Mouse (Mus musculus) spleen, embryonic (tissue): ENCODE data around the gene Grik5.

ENCODE experiments used
- CTCF ChIA-PET: fragments of 350-600 bp; sonication (Branson Sonifier 250); formaldehyde crosslinking; loops from one replicate; lab custom pipeline; 2022; lab: Charles Lee

Grik5 gene

DNA sequence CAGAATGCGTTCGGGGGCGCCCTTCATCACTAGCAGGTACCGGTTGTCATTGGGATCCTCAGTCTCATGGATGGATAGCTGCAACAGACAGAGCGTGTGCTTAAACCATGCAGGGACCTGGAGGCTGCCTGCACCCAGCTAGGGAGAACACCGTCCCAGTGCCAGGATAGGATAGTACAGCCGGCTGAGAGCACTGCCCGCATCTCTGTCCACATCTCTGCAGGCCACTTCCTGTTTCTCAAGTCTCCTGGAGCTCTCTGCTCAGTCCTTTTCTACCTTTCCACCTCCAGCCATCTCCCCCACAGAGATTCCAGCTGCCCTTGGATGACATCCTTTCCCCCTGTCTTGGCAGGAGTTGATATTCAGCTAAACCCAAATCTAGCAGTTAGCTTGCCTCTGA lies 81.7 kb downstream of the Grik5 start:
- CTCF ChIA-PET: no interaction called here

DNA sequence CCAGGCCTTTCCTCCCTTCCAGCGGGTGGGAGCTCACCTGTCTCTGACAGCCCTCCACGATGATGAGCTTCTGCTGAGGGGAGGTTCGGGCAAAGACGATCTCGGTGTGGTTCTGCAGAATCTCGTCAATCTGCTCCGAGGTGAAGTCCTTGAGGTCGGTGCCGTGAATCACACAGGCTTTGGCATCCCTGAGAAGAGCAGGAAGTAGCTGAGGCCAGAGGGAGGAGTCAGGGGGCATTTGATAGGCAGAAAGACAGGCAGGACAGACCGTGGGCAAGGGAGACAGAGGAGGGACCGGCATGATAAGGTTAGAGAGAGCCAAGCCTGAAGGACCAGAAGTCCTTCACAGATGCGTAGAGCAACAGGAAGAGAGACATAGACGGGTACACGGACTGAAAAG lies 84.2 kb downstream of the Grik5 start:
- CTCF ChIA-PET: no interaction called here

DNA sequence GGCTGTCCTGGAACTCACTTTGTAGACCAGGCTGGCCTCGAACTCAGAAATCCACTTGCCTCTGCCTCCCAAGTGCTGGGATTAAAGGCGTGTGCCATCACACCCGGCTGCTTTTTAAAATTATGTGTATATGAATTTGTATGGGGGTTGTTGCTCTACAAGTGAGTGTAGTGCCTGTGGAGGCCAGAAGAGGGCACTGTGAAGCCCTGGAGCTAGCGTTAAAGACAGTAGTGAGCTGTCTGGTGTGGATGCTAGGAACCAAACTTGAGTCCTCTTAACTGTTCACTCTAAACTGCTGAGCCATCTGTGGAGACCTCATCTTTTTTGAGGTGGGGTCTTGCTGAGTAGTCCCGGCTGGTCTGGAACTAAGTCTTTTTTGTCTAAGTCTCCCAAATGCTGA lies 86.3 kb downstream of the Grik5 start:
- CTCF ChIA-PET: no interaction called here

DNA sequence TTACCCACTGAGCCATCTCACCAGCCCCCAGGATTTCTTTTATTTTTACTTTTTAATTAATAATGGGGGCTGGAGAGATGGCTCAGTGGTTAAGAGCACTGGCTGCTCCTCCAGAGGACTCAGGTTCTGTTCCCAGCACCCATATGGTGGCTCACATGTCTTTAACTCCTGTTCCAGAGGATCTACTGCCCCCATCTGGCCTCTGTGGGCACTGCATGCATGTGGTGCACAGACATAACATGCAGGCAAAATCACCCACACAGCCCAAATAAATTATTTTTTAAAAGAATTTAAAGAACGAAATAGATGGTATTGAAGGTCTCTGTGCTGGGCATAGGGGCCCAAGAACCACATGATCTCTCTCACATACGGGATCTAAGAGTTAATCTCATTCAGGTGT lies 87.8 kb downstream of the Grik5 start:
- CTCF ChIA-PET: interaction anchor here (0.6 kb wide), 1 partner anchor 458 kb away, joined by 3 read pairs; no protein-coding TSS in a partner anchor

DNA sequence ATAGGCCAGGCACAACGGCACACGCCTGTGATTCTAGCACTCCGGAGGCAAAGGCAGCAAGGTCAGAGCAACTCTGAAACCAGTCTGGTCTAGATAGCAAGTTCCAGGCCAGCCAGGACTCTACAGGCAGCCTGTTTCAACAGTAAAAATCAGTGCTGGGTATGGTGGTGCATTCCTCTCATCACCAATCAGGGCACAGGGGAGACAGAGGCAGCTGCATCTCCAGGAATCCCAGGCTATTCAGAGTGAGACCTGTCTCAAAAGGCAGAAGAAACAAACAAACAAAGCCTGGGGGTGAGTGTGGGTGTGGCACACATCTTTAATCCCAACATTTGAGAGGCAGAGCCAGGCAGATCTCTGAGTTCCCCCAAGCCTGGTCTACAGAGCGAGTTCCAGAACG lies 88.8 kb downstream of the Grik5 start:
- CTCF ChIA-PET: no interaction called here

DNA sequence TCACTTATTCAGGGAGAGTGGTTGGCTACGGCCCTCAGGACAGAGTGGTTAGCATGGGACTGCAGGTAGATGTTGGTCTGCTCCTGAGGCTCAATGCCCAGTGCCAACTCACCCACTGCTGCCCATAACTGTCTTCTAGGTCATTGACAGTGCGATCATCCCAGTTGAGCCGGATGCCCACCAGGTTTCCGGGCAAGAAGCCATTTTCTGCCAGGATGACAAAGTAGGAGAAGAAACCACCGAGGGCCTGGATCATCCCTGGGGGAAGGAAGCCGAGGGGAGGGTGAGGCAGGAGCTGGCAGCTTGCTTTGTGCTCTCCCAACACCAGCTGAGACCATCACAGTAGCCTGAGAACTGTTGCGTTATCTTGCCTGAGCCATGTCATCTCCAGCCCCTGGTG lies 91.7 kb downstream of the Grik5 start:
- CTCF ChIA-PET: no interaction called here

DNA sequence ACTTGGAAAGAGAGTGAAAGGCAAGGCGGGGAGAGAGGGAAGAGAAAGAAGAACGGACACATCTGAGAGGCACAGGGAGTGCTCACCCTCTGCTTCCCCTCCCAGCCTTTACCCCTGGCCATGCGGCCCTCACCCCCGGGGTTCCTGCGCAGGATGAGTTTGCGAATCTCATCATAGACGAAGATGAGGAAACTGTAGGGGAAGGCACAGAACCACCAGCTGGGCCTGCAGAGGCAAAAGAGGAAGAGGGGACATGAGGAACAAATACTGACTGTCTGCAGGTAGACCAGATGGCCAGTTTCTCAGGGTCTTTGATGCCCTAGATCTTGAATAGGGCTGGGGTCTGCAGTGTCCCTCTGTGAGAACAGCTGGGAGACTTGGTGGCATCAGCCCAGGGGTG lies 93.4 kb downstream of the Grik5 start:
- CTCF ChIA-PET: interaction anchor here (0.6 kb wide), 2 partner anchors 680 to 837 kb away, joined by 3 read pairs; partner anchors contain the start of genes Bckdha and Exosc5

DNA sequence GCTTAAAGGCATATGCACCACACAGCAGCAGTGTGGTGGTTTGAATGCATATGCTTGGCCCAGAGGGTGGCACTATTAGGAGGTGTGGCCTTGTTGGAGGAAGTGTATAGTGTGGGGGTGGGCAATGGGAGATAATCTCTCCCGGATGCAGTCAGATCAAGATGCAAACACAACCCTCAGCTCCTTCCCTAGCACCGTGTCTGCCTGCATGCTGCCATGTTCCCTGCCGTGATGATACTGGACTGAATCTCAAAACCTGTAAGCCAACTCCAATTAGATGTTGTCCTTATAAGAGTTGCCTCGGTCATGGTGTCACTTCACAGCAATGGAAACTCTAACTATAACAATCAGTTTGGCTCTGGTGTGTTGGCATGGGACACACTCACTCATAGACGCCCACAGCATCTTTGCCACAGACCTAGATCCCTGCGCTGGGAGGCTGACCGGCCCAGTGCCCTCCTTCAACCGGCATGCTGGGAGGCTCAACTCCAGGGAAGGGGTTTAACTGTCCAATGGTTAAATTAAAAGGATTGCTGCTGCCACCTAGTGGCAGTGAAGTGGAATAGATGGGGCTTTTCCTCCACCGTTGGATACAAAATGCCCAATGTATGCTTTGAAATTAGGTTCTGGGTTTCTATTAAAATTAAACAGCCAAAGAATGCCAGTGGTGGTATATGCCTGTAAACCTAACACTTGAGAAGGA lies 97.1 kb downstream of the Grik5 start:
- CTCF ChIA-PET: interaction anchor here (1.1 kb wide), 1 partner anchor 159 kb away, joined by 6 read pairs; no protein-coding TSS in a partner anchor

DNA sequence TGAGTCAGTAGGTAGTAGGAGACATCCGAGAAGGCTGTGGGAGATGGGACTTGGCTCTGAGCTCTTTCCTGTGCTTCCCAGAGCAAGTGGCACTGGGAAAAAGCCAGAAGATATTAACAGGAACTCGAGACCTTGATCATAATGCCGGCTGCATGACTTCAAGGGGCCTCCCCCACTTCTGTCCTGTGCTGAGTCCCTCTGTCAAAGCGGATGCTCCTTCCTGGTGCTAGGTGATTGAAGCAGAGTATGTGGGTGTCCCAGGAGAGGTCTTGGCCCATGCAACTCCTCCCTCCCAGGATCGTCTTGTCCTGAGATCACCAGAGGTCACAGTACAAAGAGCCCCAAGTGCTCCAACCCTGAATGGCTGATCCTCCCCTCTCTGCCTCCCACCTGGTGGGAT lies 98.2 kb downstream of the Grik5 start:
- CTCF ChIA-PET: interaction anchor here (1.0 to 1.4 kb wide), 3 partner anchors 89 to 157 kb away, joined by 4 to 8 read pairs (median 6); partner anchors contain the start of gene Rps19

DNA sequence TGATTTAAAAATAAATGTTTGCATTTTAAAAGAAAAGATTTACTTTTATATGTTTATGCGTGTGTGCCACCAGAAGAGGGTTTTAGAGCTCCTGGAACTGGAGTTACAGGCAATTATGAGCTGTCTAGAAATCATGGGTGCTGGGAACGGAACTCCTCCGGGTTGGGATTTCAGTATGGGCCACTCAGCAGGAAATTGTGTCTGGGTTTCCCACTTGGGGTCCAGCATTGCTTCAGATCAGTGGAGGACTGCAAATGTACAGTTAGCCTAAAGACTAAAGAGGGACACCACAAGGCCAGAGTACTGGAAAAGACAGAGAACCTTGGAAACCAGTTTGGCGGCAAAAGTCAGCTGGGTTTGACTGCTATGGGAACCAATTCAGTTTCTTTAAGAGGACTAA lies 98.9 kb downstream of the Grik5 start:
- CTCF ChIA-PET: interaction anchor here (1.0 to 1.4 kb wide), 2 partner anchors 89 to 155 kb away, joined by 4 to 8 read pairs; partner anchors contain the start of gene Rps19

DNA sequence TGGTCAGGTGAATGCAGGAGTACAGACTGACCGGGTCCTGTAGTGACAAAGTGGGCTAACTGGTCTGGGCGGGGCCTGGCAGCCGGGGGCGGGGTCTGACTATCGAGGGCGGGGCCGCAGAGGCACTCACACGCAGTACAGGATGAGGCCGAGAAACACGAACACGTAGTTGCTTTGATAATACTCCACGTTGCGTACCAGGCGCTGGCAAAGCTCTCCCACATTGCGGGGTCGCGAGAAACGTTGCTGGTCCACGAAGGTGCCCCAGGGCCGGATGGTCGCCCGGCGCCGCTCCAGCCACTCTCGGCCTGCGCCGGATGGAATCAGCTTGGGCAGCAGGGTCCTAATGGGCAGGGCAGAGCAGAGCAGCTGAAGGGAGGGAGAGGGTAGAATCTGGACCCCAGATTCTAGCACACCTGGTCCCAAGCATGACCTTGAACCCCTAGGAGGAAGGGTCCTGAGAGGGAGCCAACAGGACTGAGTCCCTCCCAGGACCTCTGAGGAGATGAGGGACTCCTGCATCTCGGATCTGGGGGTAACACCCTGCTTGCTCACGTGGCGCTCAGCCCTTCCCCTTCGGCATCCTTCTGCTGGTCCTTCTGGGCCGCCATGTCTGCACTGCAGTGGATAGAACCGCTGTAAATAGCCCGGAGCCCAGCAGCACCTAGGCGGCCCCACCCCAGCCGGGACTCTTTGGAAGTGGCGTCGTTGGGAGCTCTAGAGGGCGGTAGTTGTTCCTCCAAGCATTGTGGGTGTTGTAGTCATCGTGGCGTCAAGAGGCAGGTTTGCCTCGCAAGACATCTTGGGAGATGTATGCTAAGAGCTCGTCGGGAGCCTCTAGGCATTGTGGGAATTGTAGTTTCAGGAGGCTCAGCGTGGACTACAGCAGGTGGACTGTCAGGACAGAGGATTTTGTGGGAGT lies 99.9 kb downstream of the Grik5 start, which contains the start of gene Rabac1:
TSS of gene Rabac1 (minus strand) at position 783 of the 922 bp plus-strand sequence.
- CTCF ChIA-PET: interaction anchor here (0.9 to 1.4 kb wide), 2 partner anchors 125 to 154 kb away, joined by 3 to 8 read pairs; no protein-coding TSS in a partner anchor

DNA sequence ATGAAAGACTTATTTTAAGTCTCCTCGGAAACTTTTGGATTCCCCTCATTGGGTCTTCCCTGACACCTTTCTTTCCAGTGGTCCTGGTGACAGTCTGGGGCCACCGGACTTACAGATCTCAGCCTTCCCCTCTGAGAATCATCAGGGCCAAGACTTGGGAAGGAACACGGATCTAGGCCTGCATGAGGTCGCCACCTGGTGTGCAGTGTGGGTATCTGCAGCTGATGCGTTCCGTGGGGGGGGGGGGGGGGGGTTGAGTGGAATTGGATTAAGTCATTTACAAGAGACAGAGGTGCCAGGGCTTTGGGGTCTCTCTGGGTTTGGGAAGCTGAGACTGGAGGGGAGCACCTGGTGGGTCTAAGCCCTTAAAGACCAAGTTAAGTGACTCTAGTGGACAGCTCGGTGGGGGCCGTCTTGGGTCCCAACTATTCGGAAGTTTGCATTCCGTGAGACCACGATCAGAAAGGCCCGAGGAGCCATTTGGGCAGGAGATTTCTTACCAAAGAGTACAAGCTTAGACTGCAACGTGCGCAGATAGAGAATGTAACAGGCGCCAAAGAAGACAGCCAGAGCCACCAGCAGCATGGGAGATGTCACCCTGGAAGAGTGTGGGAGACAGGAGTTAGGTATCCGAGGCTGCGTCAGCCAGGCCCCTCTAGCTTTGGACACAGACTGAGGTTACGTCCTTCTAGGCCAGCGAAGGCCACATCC lies 100.7 kb downstream of the Grik5 start:
- CTCF ChIA-PET: interaction anchor here (0.6 to 0.9 kb wide), 4 partner anchors 14 to 146 kb away, joined by 3 to 6 read pairs (median 4); no protein-coding TSS in a partner anchor

DNA sequence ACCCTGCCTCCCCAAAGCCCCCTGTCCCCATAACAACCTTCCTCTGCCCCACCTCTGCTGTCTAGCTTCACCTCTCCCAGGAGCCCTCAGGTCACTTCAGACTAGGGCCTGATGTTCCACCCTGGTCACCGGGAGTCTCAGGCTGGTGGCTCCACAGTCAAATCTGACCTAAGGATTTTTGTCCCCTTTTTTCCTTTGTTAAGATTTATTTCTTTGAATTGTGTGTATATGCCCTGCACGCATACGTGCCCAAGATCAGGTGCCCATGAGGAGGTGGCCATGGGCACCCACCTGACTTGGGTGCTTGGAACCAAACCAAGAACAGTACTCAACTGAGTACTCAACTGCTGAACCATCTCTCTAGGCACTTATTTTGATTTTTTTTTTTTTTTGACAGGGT lies 101.8 kb downstream of the Grik5 start:
- CTCF ChIA-PET: no interaction called here

DNA sequence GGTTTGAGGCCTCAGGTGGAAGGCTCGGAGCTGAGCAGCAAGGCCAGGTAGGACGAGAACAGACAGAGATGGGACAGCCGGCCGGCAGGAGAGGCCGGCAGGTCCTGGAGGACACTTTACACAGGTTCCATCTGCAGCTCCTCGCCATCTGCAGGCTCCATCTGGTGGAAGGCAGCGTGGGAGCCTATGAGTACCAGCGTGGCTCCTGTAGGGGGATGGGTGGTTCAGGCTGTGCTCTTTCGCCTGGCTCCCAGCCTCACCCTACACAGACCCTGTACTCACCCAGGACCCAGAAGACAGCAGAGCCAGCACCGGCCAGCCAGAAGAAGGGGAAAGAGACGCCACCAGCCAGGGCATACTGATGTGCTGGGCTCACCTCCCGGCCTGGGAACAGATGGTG lies 102.3 kb downstream of the Grik5 start:
- CTCF ChIA-PET: interaction anchor here (0.5 kb wide), 1 partner anchor 12 kb away, joined by 8 read pairs; no protein-coding TSS in a partner anchor

DNA sequence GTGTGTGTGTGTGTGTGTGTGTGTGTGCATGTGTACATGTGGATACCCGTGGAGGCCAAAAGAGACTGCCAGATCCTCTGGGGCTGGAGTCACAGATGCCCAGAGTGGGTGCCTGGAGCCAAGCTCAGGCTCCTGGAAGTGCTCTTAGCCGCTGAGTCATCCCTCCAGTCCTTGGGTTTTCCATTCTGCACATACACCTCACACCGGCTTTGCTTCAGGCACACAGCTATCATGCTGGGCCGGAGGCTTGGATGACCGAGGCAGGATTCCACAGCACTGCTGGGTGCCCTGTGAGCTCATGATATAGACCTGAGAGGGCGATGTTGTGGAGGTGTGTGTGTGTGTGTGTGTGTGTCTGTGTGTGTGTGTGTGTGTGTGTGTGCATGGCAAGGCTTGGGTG lies 103.7 kb downstream of the Grik5 start:
- CTCF ChIA-PET: no interaction called here

DNA sequence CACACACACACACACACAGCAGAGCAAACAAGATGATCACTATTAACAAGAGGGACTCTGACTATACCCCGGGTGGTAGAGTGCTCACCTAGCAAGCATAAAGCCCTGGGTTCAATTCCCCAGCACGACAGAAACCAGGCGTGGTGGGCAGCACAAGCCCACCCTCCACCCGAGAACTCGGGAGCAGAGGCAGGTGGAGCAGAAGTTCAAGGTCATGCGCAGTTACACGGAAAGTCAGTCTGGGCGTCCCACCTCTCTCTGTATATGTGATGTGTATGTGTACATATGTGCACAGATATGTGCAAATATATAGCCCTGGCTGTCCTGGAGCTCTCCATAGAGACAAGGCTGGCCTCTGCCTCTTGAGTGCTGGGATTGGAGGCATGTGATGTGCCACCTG lies 104.2 kb downstream of the Grik5 start:
- CTCF ChIA-PET: no interaction called here

DNA sequence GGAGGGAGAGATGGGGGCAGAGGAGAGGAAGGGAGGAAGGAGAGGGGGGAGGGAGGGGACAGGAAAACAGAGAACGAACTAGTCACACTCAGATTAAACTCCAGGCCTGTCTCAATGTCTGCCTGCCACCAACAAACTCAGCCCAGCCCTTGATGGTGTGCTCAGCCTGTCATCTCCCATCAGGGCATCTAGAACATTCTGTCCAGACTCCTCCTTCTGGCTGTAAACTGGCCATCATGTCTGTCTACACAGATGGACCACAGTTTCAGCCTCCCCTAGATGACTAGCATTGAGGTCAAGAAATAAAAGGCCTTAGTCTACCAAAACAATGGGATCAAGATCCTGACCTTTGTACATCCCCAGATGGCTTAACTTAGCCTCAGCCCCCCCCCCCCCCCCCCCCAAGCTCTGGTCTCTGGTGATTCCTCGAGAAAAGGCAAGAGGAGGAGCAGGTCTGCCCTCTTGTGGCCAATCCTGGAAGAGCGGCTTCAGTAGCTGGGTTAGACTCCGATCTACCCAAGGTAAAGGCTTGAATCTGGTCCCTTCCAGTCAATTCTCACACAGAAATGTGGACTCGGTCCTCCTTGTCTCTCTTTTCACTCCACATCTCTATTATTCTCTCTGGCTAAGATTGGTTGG lies 107.1 kb downstream of the Grik5 start:
- CTCF ChIA-PET: interaction anchor here (0.6 to 1.7 kb wide), 4 partner anchors 9 to 350 kb away, joined by 4 to 17 read pairs (median 10); no protein-coding TSS in a partner anchor

DNA sequence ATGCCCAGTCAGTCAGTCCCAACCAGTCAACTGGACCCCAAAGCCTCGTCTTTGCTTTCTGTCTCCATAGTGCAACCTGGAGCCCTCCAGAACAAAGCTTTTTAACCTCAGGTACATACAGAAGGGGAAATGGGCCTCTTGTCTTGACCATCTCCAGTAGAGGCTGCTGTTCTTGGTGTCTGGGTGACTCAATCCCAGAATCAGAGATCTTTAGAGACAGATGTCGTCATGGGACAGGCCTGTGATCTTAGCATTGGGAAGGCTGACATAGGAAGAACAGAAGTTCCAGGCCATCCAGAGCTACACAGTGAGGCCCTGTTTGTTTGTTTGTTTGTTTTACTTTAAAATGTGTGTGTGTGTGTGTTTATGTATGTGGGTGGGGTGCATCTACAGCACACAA lies 107.9 kb downstream of the Grik5 start:
- CTCF ChIA-PET: interaction anchor here (0.6 to 0.7 kb wide), 2 partner anchors 350 to 852 kb away, joined by 3 to 9 read pairs; no protein-coding TSS in a partner anchor
